Mouse (Mus musculus): Measurements from ENCODE around the gene Oxa1l. TPM values are rescaled to one million over a fixed set of nuclear protein-coding genes. Genes with fewer than 3 reads are reported as not detected.

Gene Oxa1l
- polyA plus RNA-seq, 1 experiment from 2014 or later: 59.0 TPM

DNA sequence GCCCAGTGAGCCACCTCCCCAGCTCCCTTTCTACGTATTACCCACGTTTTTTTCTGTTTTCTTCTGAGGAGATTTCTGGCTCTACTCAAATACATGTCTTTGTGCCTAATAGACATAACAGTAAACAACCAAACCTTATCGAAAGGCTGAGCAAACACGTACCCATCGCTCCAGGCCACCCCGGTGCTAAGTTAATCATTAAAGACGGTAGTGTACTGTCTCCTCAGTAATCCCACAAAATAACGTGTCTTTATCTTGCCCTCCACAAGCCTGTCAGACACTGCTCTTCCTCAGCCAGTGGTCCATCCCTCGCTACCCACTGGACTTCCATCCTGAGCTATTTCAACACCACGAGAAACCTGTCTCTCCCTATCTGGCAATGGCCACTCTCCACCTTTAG lies 21.2 kb downstream of the Oxa1l start:
- Histone ChIP-seq H3K27ac (ENCODE audit: low read depth, low read length) (no peak overlapping the region), H3K9ac (ENCODE audit: low read length) (no peak overlapping the region), H3K4me2 (ENCODE audit: low read length) (no peak overlapping the region), H3K27me3 (replicated peaks; ENCODE audit: control insufficient read depth, insufficient read depth, low read length) (no peaks in the 10 kb centered on the region), H3K4me1 (ENCODE audit: control insufficient read depth, insufficient read depth, low read length) (no peaks in the 10 kb centered on the region), H3K4me3 (ENCODE audit: low read depth, low read length) (no peak overlapping the region), H3K36me3 (ENCODE audit: control insufficient read depth, insufficient read depth, low read length) (no peaks in the 10 kb centered on the region), H3K9me3 (replicated peaks; ENCODE audit: control insufficient read depth, low read length) (no peaks in the 10 kb centered on the region)
- DNase-seq (ENCODE audit: low spot score) (no peak), ATAC-seq (no peak)
- WGBS: 84% methylated on average over 10 of the region's 10 CpGs

DNA sequence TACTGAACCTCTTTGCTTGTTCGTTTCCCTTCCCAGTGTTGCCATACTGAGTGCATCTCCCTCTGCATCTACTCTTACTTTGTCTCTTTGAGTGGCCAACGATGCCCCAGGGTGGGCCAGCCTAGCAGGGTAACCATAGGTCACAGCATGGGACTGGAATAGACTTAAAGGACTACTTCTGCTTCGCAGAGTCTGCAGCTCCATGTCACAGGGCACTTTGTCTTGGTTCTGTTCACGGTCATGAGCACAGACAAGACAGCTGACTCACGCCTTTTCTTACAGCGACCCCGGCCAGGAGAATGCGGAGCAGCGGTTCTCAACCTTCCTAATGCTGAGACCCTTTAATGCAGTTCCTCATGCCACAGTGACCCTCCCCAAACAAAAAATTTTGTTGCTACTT lies 22.0 kb downstream of the Oxa1l start:
- Histone ChIP-seq H3K9me3 (replicated peaks; ENCODE audit: control insufficient read depth, low read length) (no peaks in the 10 kb centered on the region), H3K9ac (ENCODE audit: low read length) (no peak overlapping the region), H3K27ac (ENCODE audit: low read depth, low read length) (no peak overlapping the region), H3K27me3 (replicated peaks; ENCODE audit: control insufficient read depth, insufficient read depth, low read length) (no peaks in the 10 kb centered on the region), H3K4me2 (ENCODE audit: low read length) (no peak overlapping the region), H3K4me1 (ENCODE audit: control insufficient read depth, insufficient read depth, low read length) (no peaks in the 10 kb centered on the region), H3K4me3 (ENCODE audit: low read depth, low read length) (no peak overlapping the region), H3K36me3 (ENCODE audit: control insufficient read depth, insufficient read depth, low read length) (no peaks in the 10 kb centered on the region)
- WGBS: 59% methylated on average over 9 of the region's 9 CpGs
- no peak for DNase-seq (ENCODE audit: low spot score)
- ATAC-seq: no peak

DNA sequence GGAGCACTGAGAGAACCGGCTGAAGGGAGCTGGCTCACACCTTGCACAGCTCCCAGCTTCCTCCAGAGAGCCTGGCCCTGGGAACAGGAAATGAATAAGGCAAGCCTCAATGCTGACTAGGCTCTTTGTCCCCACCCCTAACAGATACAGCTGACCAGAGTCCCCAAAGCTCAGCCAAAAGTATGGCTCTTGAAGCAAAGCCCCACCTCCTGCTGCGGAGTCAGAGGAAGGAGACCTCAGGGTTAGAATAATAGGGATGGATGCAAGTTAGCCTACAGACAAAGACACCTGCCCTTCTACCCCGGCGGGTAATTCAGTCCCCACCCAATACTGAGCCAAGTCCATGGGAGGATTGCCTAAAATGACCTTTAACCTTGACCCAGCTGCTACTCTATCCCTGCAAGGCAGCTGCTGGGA lies 22.7 kb downstream of the Oxa1l start:
- 70% methylated on average over 4 of the region's 4 CpGs for WGBS
- H3K9me3 ChIP-seq (replicated peaks; ENCODE audit: control insufficient read depth, low read length): no peaks in the 10 kb centered on the region
- H3K4me1 ChIP-seq (ENCODE audit: control insufficient read depth, insufficient read depth, low read length): no peaks in the 10 kb centered on the region
- no peaks in the 10 kb centered on the region for H3K36me3 ChIP-seq (ENCODE audit: control insufficient read depth, insufficient read depth, low read length)
- DNase-seq (ENCODE audit: low spot score) (no peak), ATAC-seq (no peak)
- H3K9ac ChIP-seq (ENCODE audit: low read length): no peak overlapping the region
- no peak overlapping the region for H3K4me3 ChIP-seq (ENCODE audit: low read depth, low read length)
- H3K27ac ChIP-seq (ENCODE audit: low read depth, low read length): no peak overlapping the region; the same call in 1 of the 2 replicates
- H3K27me3 ChIP-seq (replicated peaks; ENCODE audit: control insufficient read depth, insufficient read depth, low read length): no peaks in the 10 kb centered on the region
- no peak overlapping the region for H3K4me2 ChIP-seq (ENCODE audit: low read length)

DNA sequence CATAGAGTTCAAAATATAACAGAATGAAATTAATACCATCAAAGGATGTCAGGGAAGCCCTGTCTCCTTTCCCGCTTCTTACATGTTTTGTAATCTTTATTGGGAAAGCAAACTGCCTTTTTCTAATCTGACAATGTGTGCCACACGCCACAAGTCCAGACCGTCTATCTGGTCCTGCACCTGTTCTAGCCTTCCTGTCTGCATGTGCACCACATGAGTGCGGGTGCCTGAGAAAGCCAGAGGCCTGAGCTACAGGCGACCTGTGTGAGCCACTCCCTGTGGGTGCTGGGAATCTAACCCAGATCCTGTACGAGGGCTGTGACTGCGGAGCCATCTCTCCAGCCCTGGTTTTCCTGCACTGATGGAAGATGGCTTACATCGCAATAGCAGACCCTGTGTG lies 23.8 kb downstream of the Oxa1l start:
- Histone ChIP-seq H3K4me2 (ENCODE audit: low read length) (no peak overlapping the region), H3K4me3 (ENCODE audit: low read depth, low read length) (no peak overlapping the region), H3K4me1 (ENCODE audit: control insufficient read depth, insufficient read depth, low read length) (no peaks in the 10 kb centered on the region), H3K9ac (ENCODE audit: low read length) (no peak overlapping the region), H3K36me3 (ENCODE audit: control insufficient read depth, insufficient read depth, low read length) (no peaks in the 10 kb centered on the region), H3K9me3 (replicated peaks; ENCODE audit: control insufficient read depth, low read length) (no peaks in the 10 kb centered on the region), H3K27me3 (replicated peaks; ENCODE audit: control insufficient read depth, insufficient read depth, low read length) (no peaks in the 10 kb centered on the region), H3K27ac (ENCODE audit: low read depth, low read length) (no peak overlapping the region)
- WGBS: 91% methylated on average over 8 of the region's 8 CpGs
- DNase-seq (ENCODE audit: low spot score) (no peak), ATAC-seq (no peak)

DNA sequence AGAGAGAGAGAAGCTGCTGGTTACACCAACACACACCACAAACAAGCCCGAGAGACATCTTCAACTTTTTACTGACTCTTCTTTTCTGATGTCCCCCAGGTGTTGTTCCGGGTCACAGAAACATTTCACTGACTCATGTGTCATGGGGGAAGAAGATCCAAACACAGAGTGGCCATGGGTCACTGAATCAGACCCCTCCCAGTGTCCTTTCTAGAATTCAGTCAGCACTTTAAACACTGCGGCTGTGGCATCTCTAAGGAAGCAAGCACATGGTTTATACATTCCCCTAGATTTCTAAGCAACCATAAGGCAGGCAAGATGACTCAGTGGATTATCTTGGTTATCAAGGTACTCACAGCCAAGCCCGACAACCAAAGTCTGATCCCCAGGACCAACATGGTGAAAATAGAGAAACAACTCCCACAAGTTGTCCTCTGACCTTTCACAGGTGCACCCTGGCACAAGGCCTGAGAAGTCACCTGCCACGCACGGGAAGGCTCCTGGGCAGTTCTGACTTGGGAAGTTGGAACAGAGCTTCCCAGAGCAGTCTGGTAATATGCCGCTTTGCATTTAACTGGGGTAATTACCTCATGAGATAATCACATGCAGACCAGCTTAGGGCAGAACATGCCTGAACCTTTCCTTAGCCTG lies 25.5 kb downstream of the Oxa1l start:
- Histone ChIP-seq H3K4me1 (ENCODE audit: control insufficient read depth, insufficient read depth, low read length) (no peaks in the 10 kb centered on the region), H3K27ac (ENCODE audit: low read depth, low read length) (no peak overlapping the region), H3K27me3 (replicated peaks; ENCODE audit: control insufficient read depth, insufficient read depth, low read length) (no peaks in the 10 kb centered on the region), H3K9me3 (replicated peaks; ENCODE audit: control insufficient read depth, low read length) (no peaks in the 10 kb centered on the region), H3K4me2 (ENCODE audit: low read length) (no peak overlapping the region), H3K4me3 (ENCODE audit: low read depth, low read length) (no peak overlapping the region), H3K9ac (ENCODE audit: low read length) (no peak overlapping the region), H3K36me3 (ENCODE audit: control insufficient read depth, insufficient read depth, low read length) (no peaks in the 10 kb centered on the region)
- DNase-seq (ENCODE audit: low spot score) (no peak), ATAC-seq (no peak)
- WGBS: 88% methylated on average over 7 of the region's 7 CpGs

DNA sequence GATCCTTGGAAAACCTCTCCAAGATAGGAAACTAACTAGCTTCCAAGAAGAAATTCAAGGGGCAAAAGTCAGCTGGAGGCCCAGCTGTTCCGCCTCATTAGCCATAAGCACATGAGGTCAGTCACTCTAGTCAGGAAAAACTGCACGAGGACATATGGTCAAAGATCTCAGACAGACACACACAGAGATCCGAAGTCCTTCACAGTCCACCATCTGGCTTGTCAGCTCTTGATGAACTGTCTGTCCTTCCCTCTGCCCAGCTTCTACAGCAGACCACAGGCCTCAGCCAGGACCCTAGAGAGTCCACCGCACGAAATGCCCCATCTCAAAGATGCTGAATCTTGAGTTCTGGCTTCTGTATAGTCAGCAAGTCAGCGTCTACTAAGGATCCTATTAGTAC lies 26.9 kb downstream of the Oxa1l start:
- Histone ChIP-seq H3K36me3 (ENCODE audit: control insufficient read depth, insufficient read depth, low read length) (no peaks in the 10 kb centered on the region), H3K9me3 (replicated peaks; ENCODE audit: control insufficient read depth, low read length) (no peaks in the 10 kb centered on the region), H3K27me3 (replicated peaks; ENCODE audit: control insufficient read depth, insufficient read depth, low read length) (no peaks in the 10 kb centered on the region), H3K4me3 (ENCODE audit: low read depth, low read length) (no peak overlapping the region), H3K27ac (ENCODE audit: low read depth, low read length) (no peak overlapping the region), H3K4me2 (ENCODE audit: low read length) (no peak overlapping the region), H3K9ac (ENCODE audit: low read length) (no peak overlapping the region), H3K4me1 (ENCODE audit: control insufficient read depth, insufficient read depth, low read length) (no peaks in the 10 kb centered on the region)
- DNase-seq (ENCODE audit: low spot score) (no peak), ATAC-seq (no peak)
- 86% methylated on average over 6 of the region's 6 CpGs for WGBS

DNA sequence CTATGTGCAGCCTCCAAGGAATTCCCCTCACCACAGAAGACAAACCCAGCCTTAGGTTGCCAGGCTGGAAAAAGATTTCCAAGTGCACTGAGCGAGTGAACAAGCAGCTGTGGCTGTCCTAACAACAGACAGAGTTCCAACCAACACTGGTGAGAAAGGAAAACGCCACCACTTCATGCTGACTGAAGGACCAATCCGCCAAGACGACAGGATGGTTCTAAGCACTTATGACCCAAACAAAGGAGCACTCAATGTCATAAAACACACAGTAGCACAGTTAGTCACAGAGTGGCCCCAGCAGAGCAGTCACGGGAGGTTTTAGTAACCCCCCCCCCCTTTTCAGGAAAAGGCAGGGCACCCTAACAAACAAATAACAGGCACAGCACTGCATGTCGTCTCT lies 30.2 kb downstream of the Oxa1l start:
- Histone ChIP-seq H3K27me3 (replicated peaks; ENCODE audit: control insufficient read depth, insufficient read depth, low read length) (no peaks in the 10 kb centered on the region), H3K36me3 (ENCODE audit: control insufficient read depth, insufficient read depth, low read length) (no peaks in the 10 kb centered on the region), H3K4me2 (ENCODE audit: low read length) (no peak overlapping the region), H3K27ac (ENCODE audit: low read depth, low read length) (no peak overlapping the region), H3K4me3 (ENCODE audit: low read depth, low read length) (no peak overlapping the region), H3K9ac (ENCODE audit: low read length) (no peak overlapping the region), H3K4me1 (ENCODE audit: control insufficient read depth, insufficient read depth, low read length) (no peaks in the 10 kb centered on the region), H3K9me3 (replicated peaks; ENCODE audit: control insufficient read depth, low read length) (no peaks in the 10 kb centered on the region)
- ATAC-seq (no peak), DNase-seq (ENCODE audit: low spot score) (no peak)
- WGBS: 65% methylated on average over 6 of the region's 6 CpGs

DNA sequence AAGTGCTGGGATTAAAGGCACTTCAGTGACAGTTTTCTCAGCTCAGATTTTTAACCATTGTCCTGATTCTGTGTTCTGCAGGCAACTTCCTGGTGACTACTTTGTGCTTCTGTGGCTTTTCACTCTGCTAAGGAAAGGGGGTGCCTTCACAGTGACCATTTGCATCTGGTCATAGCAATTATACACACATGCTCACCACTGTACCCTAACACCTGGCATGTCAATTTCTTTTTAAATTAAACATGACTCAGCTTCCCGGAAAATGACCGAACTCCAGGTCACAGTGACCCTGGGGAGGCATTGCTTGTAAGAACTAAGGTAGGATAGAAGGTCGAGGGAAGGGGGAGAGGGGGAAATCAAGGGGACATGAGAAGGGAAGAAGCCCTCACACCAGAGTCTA lies 33.2 kb downstream of the Oxa1l start:
- Histone ChIP-seq H3K9ac (ENCODE audit: low read length) (no peak overlapping the region), H3K27ac (ENCODE audit: low read depth, low read length) (no peak overlapping the region), H3K27me3 (replicated peaks; ENCODE audit: control insufficient read depth, insufficient read depth, low read length) (no peaks in the 10 kb centered on the region), H3K36me3 (ENCODE audit: control insufficient read depth, insufficient read depth, low read length) (no peaks in the 10 kb centered on the region), H3K9me3 (replicated peaks; ENCODE audit: control insufficient read depth, low read length) (no peaks in the 10 kb centered on the region), H3K4me3 (ENCODE audit: low read depth, low read length) (no peak overlapping the region), H3K4me2 (ENCODE audit: low read length) (no peak overlapping the region), H3K4me1 (ENCODE audit: control insufficient read depth, insufficient read depth, low read length) (no peaks in the 10 kb centered on the region)
- no peak for DNase-seq (ENCODE audit: low spot score)
- ATAC-seq: no peak
- WGBS: 79% methylated on average over 3 of the region's 3 CpGs

DNA sequence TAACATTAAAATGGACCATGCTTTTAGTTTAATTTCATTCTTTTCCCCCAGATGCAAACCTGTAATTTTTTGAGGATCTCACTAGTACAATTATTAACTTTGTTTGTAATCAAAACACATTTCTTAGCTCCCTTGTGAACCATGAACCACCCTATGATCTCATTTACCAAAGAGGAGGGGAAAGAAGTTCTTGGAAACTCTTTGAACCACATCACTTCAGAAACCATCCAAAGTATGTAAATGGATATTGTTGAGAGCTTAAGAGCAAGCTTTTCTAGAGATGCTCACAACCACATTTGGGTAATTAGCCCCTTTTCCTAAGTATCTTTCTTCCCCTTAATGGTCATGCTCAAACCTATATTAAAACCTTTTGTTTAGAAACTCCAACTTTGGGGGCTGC lies 33.7 kb downstream of the Oxa1l start:
- Histone ChIP-seq H3K27ac (ENCODE audit: low read depth, low read length) (no peak overlapping the region), H3K9me3 (replicated peaks; ENCODE audit: control insufficient read depth, low read length) (no peaks in the 10 kb centered on the region), H3K4me3 (ENCODE audit: low read depth, low read length) (no peak overlapping the region), H3K27me3 (replicated peaks; ENCODE audit: control insufficient read depth, insufficient read depth, low read length) (no peaks in the 10 kb centered on the region), H3K4me1 (ENCODE audit: control insufficient read depth, insufficient read depth, low read length) (no peaks in the 10 kb centered on the region), H3K4me2 (ENCODE audit: low read length) (no peak overlapping the region), H3K9ac (ENCODE audit: low read length) (no peak overlapping the region), H3K36me3 (ENCODE audit: control insufficient read depth, insufficient read depth, low read length) (no peaks in the 10 kb centered on the region)
- DNase-seq (ENCODE audit: low spot score) (no peak), ATAC-seq (no peak)

Data from forebrain, embryonic 14.5 days (tissue).